Mouse (Mus musculus) duodenum, adult 2 months (tissue): Measurements from ENCODE around the gene Gpc4. TPM values are rescaled to one million over a fixed set of nuclear protein-coding genes. Genes with fewer than 3 reads are reported as not detected.

Source experiments
- polyA plus RNA-seq: library from polyadenylated mRNA; depleted of rRNA; stranded (reverse); fragments of >200 nt; gene quantifications from 2 replicates; pipeline ENCODE4 v1.2.3, GENCODE M21; 2012; ENCODE audit warnings: low replicate concordance; rRNA removed

The Gpc4 gene
- 13.9 and 20.8 TPM in 2 replicates for polyA plus RNA-seq

DNA sequence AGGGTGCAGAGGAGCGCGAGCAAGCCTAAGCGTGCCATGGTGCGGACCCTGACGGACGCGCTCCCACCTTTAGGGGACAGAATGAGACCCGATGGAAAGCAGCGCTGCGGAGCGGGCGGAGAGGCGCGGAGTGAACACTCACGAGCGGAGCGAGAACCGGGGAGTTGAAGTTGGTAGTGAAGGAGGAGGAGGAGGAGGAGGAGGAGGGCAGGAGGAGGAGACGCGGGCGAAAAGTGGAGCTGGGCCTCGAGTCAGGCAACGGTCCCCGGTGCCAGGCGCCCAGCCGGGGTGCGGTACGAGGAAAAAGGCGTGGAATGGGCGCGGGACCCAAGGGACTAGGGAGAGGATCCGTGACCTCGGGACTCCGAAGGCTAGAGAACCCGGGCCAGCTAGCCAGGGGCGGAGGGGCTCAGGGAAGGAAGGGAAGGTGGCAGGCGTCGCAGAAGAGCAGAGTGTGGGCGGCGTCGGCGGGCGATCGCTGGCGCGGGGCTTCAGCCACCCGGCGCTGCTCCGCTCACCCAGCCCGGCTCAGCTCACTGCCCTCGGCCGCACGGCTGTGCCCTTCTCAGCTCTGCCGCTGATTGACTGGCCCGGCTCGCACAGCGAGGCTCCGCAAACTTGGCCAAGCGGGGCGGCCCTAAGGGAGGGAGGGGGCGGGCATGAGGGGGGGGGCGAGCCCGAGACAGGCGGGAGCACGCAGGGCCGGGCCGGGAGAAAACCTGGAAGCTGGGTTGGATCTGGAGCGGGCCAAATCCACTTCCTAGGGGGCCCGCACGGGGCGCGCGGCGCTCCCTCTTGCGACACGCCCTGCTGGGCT lies at the start of gene Gpc4:
TSS of gene Gpc4 (minus strand) at position 515 of the 817 bp plus-strand sequence.

Other genes starting within 250 kb of the Gpc4 start
- gene 1700080O16Rik, start 192.5 kb downstream of the Gpc4 start, polyA plus RNA-seq, result not detected in 2 replicates